Mouse (Mus musculus) liver, adult 2 months (tissue): ENCODE results near the gene Ugp2.

Experiments
- CTCF ChIP-seq: fragments of 200-500 bp; IDR thresholded peaks from 2 replicates; pipeline ENCODE4 v1.5.1; 2011; ENCODE audit warnings: low read depth, low read length, control low read depth
- POLR2A ChIP-seq: fragments of 200-500 bp; IDR thresholded peaks from 2 replicates; pipeline ENCODE4 v1.6.1; 2011; ENCODE audit warnings: low read length, control low read depth; ENCODE audit not compliant: insufficient read depth; ENCODE audit errors: extremely low read depth

DNA sequence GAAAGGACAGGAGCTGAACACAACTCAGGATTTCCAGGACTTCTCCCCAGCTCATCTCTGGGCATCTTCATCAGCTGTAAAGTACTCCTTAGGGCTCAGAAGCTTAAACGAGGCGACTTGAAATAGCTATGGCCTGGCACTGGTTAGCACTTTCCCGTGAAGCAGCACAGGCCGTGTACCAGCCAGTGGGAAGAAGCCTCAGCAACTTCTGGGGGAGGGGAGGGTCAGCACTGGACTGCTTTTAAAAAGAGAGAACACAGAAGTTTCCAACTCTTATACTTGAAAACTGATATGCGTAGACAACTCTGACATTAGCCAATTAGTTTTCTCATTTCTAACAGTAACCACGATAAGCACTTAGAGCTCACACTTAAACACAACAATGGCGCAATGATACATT is 2.5 kb downstream of the Ugp2 start:
- TF ChIP-seq POLR2A, result no peak
- no peak for TF ChIP-seq CTCF
